Mouse (Mus musculus): ENCODE measurements around the gene Tle1. TPM values are rescaled to one million over a fixed set of nuclear protein-coding genes. Genes with fewer than 3 reads are reported as not detected.

Tle1 gene
- polyA plus RNA-seq, 1 experiment from 2014 or later: 63.5 TPM

DNA sequence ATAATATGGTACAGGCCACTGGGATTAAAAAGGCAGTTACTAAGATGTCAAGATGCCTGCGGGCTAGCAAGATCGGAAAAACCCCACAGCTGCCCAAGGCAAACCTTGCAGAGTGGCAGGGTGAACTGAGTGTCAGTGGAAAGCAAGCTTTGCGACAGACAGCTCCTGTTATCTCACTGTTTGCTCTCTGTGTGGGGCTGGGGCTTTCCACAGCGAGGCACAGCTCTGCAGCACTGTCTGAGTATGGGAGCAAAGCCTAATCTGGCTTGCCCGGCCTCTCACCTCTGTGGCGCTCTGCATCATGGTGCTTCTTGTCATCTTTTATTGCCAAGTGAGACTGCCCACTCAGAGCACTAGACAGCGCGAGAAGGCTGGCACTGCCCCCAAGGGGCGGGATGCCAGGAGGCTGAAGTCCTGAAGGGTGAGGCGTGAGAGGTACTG, 42.8 kb downstream of the Tle1 start:
- Histone ChIP-seq H3K4me3 (replicated peaks) (no peak overlapping the region), H3K4me2 (no peak overlapping the region), H3K36me3 (replicated peaks) (peaks cover 19% of the 10 kb centered on the region; the same call in 1 of the 2 replicates), H3K27ac (peak overlapping the region; percentile 50; the same call in 1 of the 2 replicates), H3K9me3 (no peaks in the 10 kb centered on the region), H3K27me3 (peaks cover 21% of the 10 kb centered on the region), H3K4me1 (peaks cover 39% of the 10 kb centered on the region), H3K9ac (no peak overlapping the region)
- WGBS: 43% methylated on average over 10 of the region's 10 CpGs
- peak; percentile 52 for ATAC-seq (ENCODE audit: low FRiP score)

DNA sequence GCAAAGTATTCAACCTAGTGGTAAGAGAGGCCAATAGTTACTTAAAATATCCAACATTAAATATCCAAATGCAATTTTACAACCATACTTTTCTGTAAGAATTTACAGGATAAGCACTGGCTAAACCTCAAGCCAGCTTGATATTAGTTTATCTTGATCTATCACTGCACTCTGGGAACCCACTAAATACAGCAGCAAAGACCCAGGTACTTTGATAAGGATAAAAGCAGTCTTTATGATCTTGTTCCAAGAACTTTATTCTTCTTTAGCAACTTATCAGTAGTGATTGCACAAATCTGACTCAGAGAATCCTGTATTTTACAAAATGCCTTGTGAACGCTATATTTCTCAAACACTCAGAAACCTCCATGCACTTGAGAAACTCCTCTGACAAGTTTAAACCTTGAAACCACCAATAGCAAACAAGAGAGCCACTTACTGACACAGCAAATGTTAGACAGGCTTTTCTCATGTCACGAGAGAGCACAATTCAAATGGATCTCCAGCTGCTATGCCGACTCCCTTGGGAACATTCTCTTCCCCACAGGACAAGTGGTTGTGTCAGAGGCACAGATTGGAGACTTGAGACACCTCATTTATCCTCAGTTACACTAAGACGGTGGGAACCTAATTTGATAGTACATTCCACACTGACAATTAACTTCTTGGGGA, 50.1 kb downstream of the Tle1 start:
- Histone ChIP-seq H3K36me3 (replicated peaks) (peaks cover 7% of the 10 kb centered on the region), H3K4me1 (peaks cover 28% of the 10 kb centered on the region), H3K27me3 (no peaks in the 10 kb centered on the region; the same call in 1 of the 2 replicates), H3K9ac (no peak overlapping the region), H3K4me3 (replicated peaks) (no peak overlapping the region), H3K9me3 (no peaks in the 10 kb centered on the region), H3K27ac (no peak overlapping the region), H3K4me2 (no peak overlapping the region)
- WGBS: 42% methylated on average over 4 of the region's 4 CpGs
- no peak for ATAC-seq (ENCODE audit: low FRiP score)

GRCm38 (mm10) chr4:72146003-72146402, 54.7 kb downstream of the Tle1 start:
- H3K4me3 ChIP-seq (replicated peaks): no peak overlapping the region
- 4% methylated on average over 2 of the region's 2 CpGs for WGBS
- ATAC-seq (ENCODE audit: low FRiP score): peak; percentile 91
- H3K27ac ChIP-seq: peak overlapping the region; percentile 78
- no peak overlapping the region for H3K9ac ChIP-seq
- peaks cover 30% of the 10 kb centered on the region for H3K4me1 ChIP-seq
- H3K4me2 ChIP-seq: peak overlapping the region; percentile 13; the same call in 1 of the 2 replicates
- H3K9me3 ChIP-seq: no peaks in the 10 kb centered on the region
- H3K27me3 ChIP-seq: no peaks in the 10 kb centered on the region
- H3K36me3 ChIP-seq (replicated peaks): peaks cover 24% of the 10 kb centered on the region

GRCm38 (mm10) chr4:72144541-72144940, 56.2 kb downstream of the Tle1 start:
- Histone ChIP-seq H3K9me3 (no peaks in the 10 kb centered on the region), H3K4me2 (no peak overlapping the region), H3K9ac (no peak overlapping the region), H3K36me3 (replicated peaks) (peaks cover 38% of the 10 kb centered on the region), H3K4me1 (peaks cover 29% of the 10 kb centered on the region), H3K27ac (no peak overlapping the region), H3K27me3 (no peaks in the 10 kb centered on the region), H3K4me3 (replicated peaks) (no peak overlapping the region)
- 77% methylated on average over 2 of the region's 2 CpGs for WGBS
- no peak for ATAC-seq (ENCODE audit: low FRiP score)

DNA sequence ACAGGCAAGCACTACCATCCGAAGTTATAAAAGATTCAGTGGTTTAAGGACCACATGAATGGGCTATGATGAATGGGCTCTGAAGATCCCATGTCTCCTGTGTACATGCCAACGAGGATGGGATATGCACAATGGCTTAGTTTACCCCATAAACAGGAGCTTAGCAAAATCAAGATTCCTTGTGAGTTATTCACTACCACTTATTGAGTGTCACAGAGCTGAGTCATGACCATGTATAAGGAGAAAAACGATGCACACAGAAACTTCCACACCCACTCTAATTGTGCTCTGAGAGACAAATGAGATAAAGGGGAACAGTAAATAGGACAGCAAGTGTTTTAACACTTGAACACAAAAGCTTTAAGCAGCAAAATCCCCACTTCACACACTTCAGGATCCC, 60.0 kb downstream of the Tle1 start:
- WGBS: 60% methylated on average over 3 of the region's 3 CpGs
- Histone ChIP-seq H3K27ac (no peak overlapping the region), H3K36me3 (replicated peaks) (peaks cover 69% of the 10 kb centered on the region), H3K4me2 (no peak overlapping the region), H3K9ac (no peak overlapping the region), H3K4me3 (replicated peaks) (no peak overlapping the region), H3K9me3 (no peaks in the 10 kb centered on the region), H3K27me3 (no peaks in the 10 kb centered on the region), H3K4me1 (peaks cover 12% of the 10 kb centered on the region; the same call in 1 of the 2 replicates)
- ATAC-seq (ENCODE audit: low FRiP score): no peak

DNA sequence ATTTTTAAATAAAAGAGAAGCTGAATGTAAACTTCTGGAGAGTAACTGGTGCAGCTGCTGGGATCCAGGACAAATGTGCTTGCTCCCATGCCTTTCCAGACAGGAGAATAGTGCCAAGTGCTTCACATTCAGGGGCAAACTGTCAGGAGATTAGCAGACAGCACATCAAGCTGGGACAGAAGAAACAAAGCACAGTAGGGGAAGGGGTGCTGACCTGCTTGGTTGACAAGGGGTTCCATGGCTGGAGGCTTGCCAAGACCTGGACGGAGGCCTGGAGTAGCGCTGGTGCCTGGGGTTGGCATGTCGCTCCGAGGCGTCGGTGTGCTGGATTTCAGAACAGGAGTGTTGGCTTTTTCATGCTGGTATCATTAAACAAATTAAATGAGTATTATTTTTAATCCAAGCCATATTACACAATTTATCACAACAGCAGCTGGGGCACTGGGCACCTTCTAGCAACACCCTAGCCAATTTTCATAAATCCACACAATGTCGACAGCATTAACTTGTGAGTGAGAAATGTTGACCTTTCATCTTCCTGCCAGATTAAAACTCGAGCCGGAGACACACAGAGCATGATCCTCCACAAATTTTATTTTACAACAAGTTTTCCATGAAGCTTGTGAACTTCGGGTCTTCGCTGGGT, 61.1 kb downstream of the Tle1 start:
- no peak overlapping the region for H3K4me3 ChIP-seq (replicated peaks)
- no peaks in the 10 kb centered on the region for H3K9me3 ChIP-seq
- H3K27ac ChIP-seq: no peak overlapping the region
- peaks cover 71% of the 10 kb centered on the region for H3K36me3 ChIP-seq (replicated peaks)
- H3K4me1 ChIP-seq: peaks cover 6% of the 10 kb centered on the region; the same call in 1 of the 2 replicates
- peak; percentile 68 for ATAC-seq (ENCODE audit: low FRiP score)
- no peaks in the 10 kb centered on the region for H3K27me3 ChIP-seq
- H3K4me2 ChIP-seq: no peak overlapping the region
- no peak overlapping the region for H3K9ac ChIP-seq
- 69% methylated on average over 11 of the region's 11 CpGs for WGBS

GRCm38 (mm10) chr4:72138264-72139080, 62.2 kb downstream of the Tle1 start:
- Histone ChIP-seq H3K27me3 (no peaks in the 10 kb centered on the region), H3K4me3 (replicated peaks) (no peak overlapping the region), H3K9ac (no peak overlapping the region), H3K4me1 (peaks cover 6% of the 10 kb centered on the region; the same call in 1 of the 2 replicates), H3K36me3 (replicated peaks) (peaks cover 72% of the 10 kb centered on the region), H3K9me3 (no peaks in the 10 kb centered on the region), H3K27ac (no peak overlapping the region), H3K4me2 (no peak overlapping the region)
- WGBS: 96% methylated on average over 11 of the region's 11 CpGs
- no peak; the same call in 1 of the 2 replicates for ATAC-seq (ENCODE audit: low FRiP score)

DNA sequence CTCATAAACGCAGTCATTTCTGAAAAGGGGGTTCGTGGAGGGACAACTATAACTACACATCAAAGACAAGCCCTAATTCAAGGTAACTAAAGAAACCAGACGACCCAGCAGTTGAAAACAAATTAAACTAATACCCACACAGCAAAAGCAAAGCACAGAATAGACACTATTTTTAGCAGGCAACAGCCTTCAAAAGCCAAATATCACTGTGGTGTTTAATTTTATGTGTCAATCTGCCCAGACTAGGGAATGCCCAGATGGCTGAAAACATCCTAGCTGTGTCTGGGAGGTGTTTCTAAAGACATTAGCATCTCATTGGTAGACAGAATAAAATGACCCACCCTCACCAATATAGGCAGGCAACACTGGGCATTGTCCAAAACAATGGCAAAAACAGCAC, 68.1 kb downstream of the Tle1 start:
- Histone ChIP-seq H3K9me3 (no peaks in the 10 kb centered on the region), H3K27me3 (no peaks in the 10 kb centered on the region), H3K27ac (no peak overlapping the region), H3K9ac (no peak overlapping the region), H3K4me2 (no peak overlapping the region), H3K36me3 (replicated peaks) (peaks cover 55% of the 10 kb centered on the region), H3K4me1 (no peaks in the 10 kb centered on the region), H3K4me3 (replicated peaks) (no peak overlapping the region)
- ATAC-seq (ENCODE audit: low FRiP score): no peak
- 76% methylated on average over 3 of the region's 3 CpGs for WGBS

DNA sequence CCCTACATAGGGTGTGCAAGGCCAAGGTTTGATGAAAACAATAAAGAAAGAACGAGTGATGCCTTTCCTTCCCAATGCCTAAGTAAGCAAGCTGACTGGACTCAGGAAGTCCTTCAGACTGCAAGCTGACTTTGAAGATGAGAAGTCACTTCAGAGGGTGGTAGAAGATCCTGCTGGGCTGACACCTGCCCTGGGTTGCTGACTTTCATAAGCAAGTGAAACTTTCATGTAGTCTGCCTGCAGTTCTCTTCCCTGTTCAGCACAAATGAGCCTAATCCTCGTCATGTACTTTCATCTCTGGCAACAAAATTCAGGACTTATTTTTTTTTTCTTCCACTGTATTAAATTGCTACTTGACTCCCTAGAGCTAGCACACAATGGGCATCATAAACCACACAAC, 73.1 kb downstream of the Tle1 start:
- Histone ChIP-seq H3K27me3 (no peaks in the 10 kb centered on the region), H3K4me2 (no peak overlapping the region), H3K4me1 (no peaks in the 10 kb centered on the region), H3K36me3 (replicated peaks) (peaks cover 56% of the 10 kb centered on the region), H3K4me3 (replicated peaks) (no peak overlapping the region), H3K27ac (no peak overlapping the region), H3K9ac (no peak overlapping the region), H3K9me3 (no peaks in the 10 kb centered on the region)
- WGBS: 74% methylated on average over 2 of the region's 2 CpGs
- no peak for ATAC-seq (ENCODE audit: low FRiP score)

DNA sequence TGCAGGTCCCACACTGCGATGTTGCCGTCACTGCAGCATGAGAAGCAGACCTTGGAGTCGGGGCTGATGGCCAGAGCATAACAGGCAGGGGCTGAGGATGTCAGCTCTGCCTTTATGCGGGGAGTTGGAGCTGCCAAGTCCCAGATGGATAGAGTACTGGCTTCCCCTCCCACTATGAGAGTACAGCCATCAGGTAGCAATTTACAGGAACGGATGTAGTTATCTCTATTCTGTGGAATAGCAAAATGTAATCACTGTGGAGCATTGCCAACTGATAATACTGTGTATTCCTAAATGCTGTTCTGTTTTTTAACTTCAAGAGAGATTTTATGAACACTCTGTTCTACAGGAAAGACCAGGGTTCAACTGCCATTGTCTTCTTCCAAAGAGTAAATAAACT, 75.9 kb downstream of the Tle1 start:
- Histone ChIP-seq H3K4me3 (replicated peaks) (no peak overlapping the region), H3K4me2 (no peak overlapping the region), H3K27ac (no peak overlapping the region), H3K9me3 (no peaks in the 10 kb centered on the region), H3K4me1 (no peaks in the 10 kb centered on the region), H3K36me3 (replicated peaks) (peaks cover 62% of the 10 kb centered on the region), H3K27me3 (no peaks in the 10 kb centered on the region), H3K9ac (no peak overlapping the region)
- WGBS: 93% methylated on average over 5 of the region's 5 CpGs
- no peak for ATAC-seq (ENCODE audit: low FRiP score)

DNA sequence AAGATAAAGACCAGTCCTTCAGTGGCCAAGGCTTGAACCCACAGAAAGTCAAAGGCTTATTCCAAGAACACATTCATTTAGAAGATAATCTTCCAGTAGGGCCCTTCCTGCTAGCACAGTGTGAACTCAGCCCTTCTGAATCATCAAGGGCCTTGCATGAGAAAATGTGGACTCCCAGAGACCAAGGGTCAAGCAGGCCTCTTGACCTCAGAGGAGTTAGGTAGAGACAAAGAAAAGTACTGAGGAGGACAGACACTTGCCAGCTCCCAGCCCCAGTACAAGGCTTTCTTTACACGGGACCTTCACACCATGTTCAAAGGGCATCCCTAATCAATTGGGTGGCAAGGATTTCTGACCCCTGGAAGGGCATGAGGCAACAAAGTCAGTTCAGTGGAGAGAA, 77.9 kb downstream of the Tle1 start:
- 42% methylated on average over 1 of the region's 1 CpGs for WGBS
- no peaks in the 10 kb centered on the region for H3K4me1 ChIP-seq
- H3K27me3 ChIP-seq: no peaks in the 10 kb centered on the region
- H3K9ac ChIP-seq: no peak overlapping the region
- H3K4me3 ChIP-seq (replicated peaks): no peak overlapping the region
- H3K36me3 ChIP-seq (replicated peaks): peaks cover 70% of the 10 kb centered on the region
- ATAC-seq (ENCODE audit: low FRiP score): 0 out of 2 replicates have a peak, but pooled peaks have one; percentile 11
- H3K4me2 ChIP-seq: no peak overlapping the region
- no peaks in the 10 kb centered on the region for H3K9me3 ChIP-seq
- no peak overlapping the region for H3K27ac ChIP-seq

DNA sequence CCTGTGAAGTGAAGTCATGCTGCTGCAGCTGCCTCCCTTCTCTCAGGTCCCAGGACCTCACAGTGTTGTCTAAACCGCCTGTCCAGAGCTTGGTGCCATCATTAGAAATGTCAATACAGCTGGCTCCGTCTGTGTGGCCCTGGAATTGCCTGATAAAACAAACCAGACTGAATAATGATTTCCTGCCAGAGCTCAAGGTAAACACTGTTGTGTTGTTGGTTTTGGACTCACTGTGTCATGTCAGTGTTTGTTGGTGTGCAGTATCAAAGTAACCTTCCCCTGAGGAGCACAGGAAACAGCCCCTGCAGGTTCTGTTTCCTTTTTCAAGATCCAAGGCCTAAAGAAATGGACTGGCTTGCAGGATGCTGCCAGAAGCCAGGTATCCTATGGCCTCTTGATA, 78.4 kb downstream of the Tle1 start:
- Histone ChIP-seq H3K27ac (no peak overlapping the region), H3K9ac (no peak overlapping the region), H3K9me3 (no peaks in the 10 kb centered on the region), H3K36me3 (replicated peaks) (peaks cover 74% of the 10 kb centered on the region), H3K4me3 (replicated peaks) (no peak overlapping the region), H3K4me1 (no peaks in the 10 kb centered on the region), H3K4me2 (no peak overlapping the region), H3K27me3 (no peaks in the 10 kb centered on the region)
- WGBS: 83% methylated on average over 2 of the region's 2 CpGs
- ATAC-seq (ENCODE audit: low FRiP score): no peak
